ENCODE assay signal across 8 mouse cellular contexts in genomic region chr13:49188219-49188965, GRCm38 (mm10). TPM values are rescaled to one million over a fixed set of nuclear protein-coding genes. Genes with fewer than 3 reads are reported as not detected.
DNase-seq lines count a peak whose midpoint lies in the region; ATAC-seq and TF ChIP-seq lines count a peak whose summit lies in the region.

No protein-coding gene starts in this region.

- peak overlapping the region; percentile 30 to 87 for H3K27ac ChIP-seq in heart, embryonic 14.5 days (replicated peaks in 1 of 2; ENCODE audit: control insufficient read depth in 1 of 2, insufficient read depth in 1 of 2, low read depth in 2 of 2, low read length in 2 of 2)
- H3K27ac ChIP-seq in ES-E14 (ENCODE audit: insufficient read depth, low read depth, low read length, poor library complexity, severe bottlenecking): no peak overlapping the region
- H3K27ac ChIP-seq in forebrain, embryonic 13.5 days: no peak overlapping the region
- peak overlapping the region; percentile 55; the same call in 1 of the 2 replicates for H3K27ac ChIP-seq in liver, embryonic 13.5 days

- WGBS in heart, embryonic 14.5 days: 23% methylated on average over 15 of the region's 15 CpGs
- 31% methylated on average over 15 of the region's 15 CpGs for WGBS in forebrain, embryonic 13.5 days
- WGBS in liver, embryonic 13.5 days (ENCODE audit: insufficient replicate concordance): 18% methylated on average over 15 of the region's 15 CpGs

- peak overlapping the region; percentile 78 to 82 for H3K4me3 ChIP-seq in heart, embryonic 14.5 days (ENCODE audit: control insufficient read depth in 1 of 2, insufficient read depth in 1 of 2, low read depth in 1 of 2, low read length in 2 of 2)
- peak overlapping the region; percentile 87 to 89 for H3K4me3 ChIP-seq in ES-E14 (ENCODE audit: insufficient read depth in 1 of 2, low read depth in 1 of 2, low read length in 2 of 2, poor library complexity in 1 of 2, severe bottlenecking in 1 of 2)
- peak overlapping the region; percentile 67 for H3K4me3 ChIP-seq in forebrain, embryonic 13.5 days
- peak overlapping the region; percentile 80 for H3K4me3 ChIP-seq in liver, embryonic 13.5 days (replicated peaks)

- no peaks in the 10 kb centered on the region for H3K9me3 ChIP-seq in heart, embryonic 14.5 days (ENCODE audit: control insufficient read depth, low read length)
- no peaks in the 10 kb centered on the region for H3K9me3 ChIP-seq in ES-E14 (ENCODE audit: control insufficient read depth, insufficient read depth, low read depth, low read length)
- H3K9me3 ChIP-seq in forebrain, embryonic 13.5 days (replicated peaks): no peaks in the 10 kb centered on the region
- no peaks in the 10 kb centered on the region for H3K9me3 ChIP-seq in liver, embryonic 13.5 days (replicated peaks)

- peak overlapping the region; percentile 79 for H3K9ac ChIP-seq in heart, embryonic 14.5 days (ENCODE audit: low read length)
- H3K9ac ChIP-seq in ES-E14 (ENCODE audit: insufficient read depth, low read depth, low read length, poor library complexity, severe bottlenecking): no peak overlapping the region
- H3K9ac ChIP-seq in forebrain, embryonic 13.5 days: peak overlapping the region; percentile 74
- peak overlapping the region; percentile 82 for H3K9ac ChIP-seq in liver, embryonic 13.5 days

- in situ Hi-C loops in ES-E14 (cut with MboI; ENCODE audit: low sequenced_read_pairs in 2 of 2, unreplicated experiment in 2 of 2): no loop called here

- H3K4me1 ChIP-seq in heart, embryonic 14.5 days (ENCODE audit: control insufficient read depth in 2 of 2, insufficient read depth in 2 of 2, low read length in 2 of 2): peaks cover 51 to 55% of the 10 kb centered on the region in 2 experiments
- H3K4me1 ChIP-seq in ES-E14 (ENCODE audit: control insufficient read depth in 2 of 2, insufficient read depth in 2 of 2, low read length in 2 of 2, poor library complexity in 1 of 2): peaks cover 2 to 6% of the 10 kb centered on the region in 2 experiments; a peak in 2 of 4 replicates
- peaks cover 39% of the 10 kb centered on the region for H3K4me1 ChIP-seq in forebrain, embryonic 13.5 days
- peaks cover 60% of the 10 kb centered on the region for H3K4me1 ChIP-seq in liver, embryonic 13.5 days (replicated peaks)

- intact Hi-C loops in heart, postnatal 25 days (cut with DNase I): no loop called here

- H3K4me2 ChIP-seq in heart, embryonic 14.5 days (ENCODE audit: low read length): peak overlapping the region; percentile 96
- peak overlapping the region; percentile 99 for H3K4me2 ChIP-seq in forebrain, embryonic 13.5 days
- H3K4me2 ChIP-seq in liver, embryonic 13.5 days: peak overlapping the region; percentile 100

- no peak for ATAC-seq in heart, embryonic 14.5 days (ENCODE audit: insufficient number of reproducible peaks, insufficient read depth, low FRiP score, low read depth)
- ATAC-seq in forebrain, embryonic 13.5 days: no peak
- ATAC-seq in liver, embryonic 13.5 days (ENCODE audit: low read depth): no peak
- no peak for ATAC-seq in granulocyte monocyte progenitor cell, adult 5-6 weeks (replicated peaks; ENCODE audit: poor library complexity, severe bottlenecking)
- ATAC-seq in activated CD4-positive, CD25-positive, alpha-beta regulatory T cell, adult 4 months: no peak

- no peaks in the 10 kb centered on the region for H3K27me3 ChIP-seq in heart, embryonic 14.5 days (ENCODE audit: control insufficient read depth, insufficient read depth, low read length)
- H3K27me3 ChIP-seq in forebrain, embryonic 13.5 days: peaks cover 8% of the 10 kb centered on the region; the same call in 1 of the 2 replicates
- no peaks in the 10 kb centered on the region for H3K27me3 ChIP-seq in liver, embryonic 13.5 days

- no peaks in the 10 kb centered on the region for H3K36me3 ChIP-seq in heart, embryonic 14.5 days (ENCODE audit: control insufficient read depth, insufficient read depth, low read length)
- H3K36me3 ChIP-seq in ES-E14 (ENCODE audit: control insufficient read depth, insufficient read depth, low read length, poor library complexity, severe bottlenecking): no peaks in the 10 kb centered on the region
- H3K36me3 ChIP-seq in forebrain, embryonic 13.5 days (ENCODE audit: poor library complexity, severe bottlenecking): no peaks in the 10 kb centered on the region
- H3K36me3 ChIP-seq in liver, embryonic 13.5 days: no peaks in the 10 kb centered on the region

- DNase-seq in heart, postnatal 25 days (ENCODE audit: low spot score): no peak
- no peak for DNase-seq in ES-E14 (ENCODE audit: low read depth, low spot score)
- DNase-seq in liver, embryonic 13.5 days: no peak
- no peak for DNase-seq in frontal cortex, postnatal 10 days (ENCODE audit: low spot score in 2 of 2)

TF ChIP-seq in ES-E14, 5 proteins besides CTCF, POLR2A, EP300 and RAD21:
- no peak for TF ChIP-seq HCFC1 (IDR thresholded peaks at IDR 0.05; ENCODE audit: borderline replicate concordance, insufficient read depth, low read length)
- no peak for TF ChIP-seq ZC3H11A (IDR thresholded peaks at IDR 0.05; ENCODE audit: borderline replicate concordance, low read depth, low read length)
- no peak for TF ChIP-seq MAFK (IDR thresholded peaks at IDR 0.05; ENCODE audit: insufficient read depth, low read depth, low read length)
- no peak for TF ChIP-seq CHD2 (IDR thresholded peaks at IDR 0.05; ENCODE audit: low read depth, low read length)
- TF ChIP-seq ZNF384 (IDR thresholded peaks at IDR 0.05; ENCODE audit: low read depth, low read length): no peak

RNA-seq across cellular contexts. Expression of gene Ninj1, which starts 1.1 kb away (rescaled TPM):
- 85.5 and 87.7 TPM in 2 replicates for polyA plus RNA-seq in heart, embryonic 14.5 days (2014; fragmentation: Nextera tagmentation; extraction: Ambion mirVana)
- 100 to 1,000 TPM; 101 to 109 TPM for total RNA-seq in heart, postnatal 25 days (2021)
- total RNA-seq in ES-E14 (2012; rRNA removed): 18.0 and 20.8 TPM in 2 replicates
- 15.5 and 16.7 TPM in 2 replicates for polyA plus RNA-seq in forebrain, embryonic 13.5 days (2015; fragmentation: Nextera tagmentation; extraction: Ambion mirVana)
- polyA plus RNA-seq in liver, embryonic 13.5 days (2015; fragmentation: Nextera tagmentation; extraction: Ambion mirVana): 39.7 and 40.0 TPM in 2 replicates
- total RNA-seq in granulocyte monocyte progenitor cell, adult 5-6 weeks (2014; fragmentation: Nextera tagmentation): 52.5 and 96.9 TPM in 2 replicates
- 44.6 and 48.6 TPM in 2 replicates for total RNA-seq in granulocyte monocyte progenitor cell, adult 5-6 weeks (2017)
- 10 to 100 TPM; 30.1 to 36.9 TPM for polyA plus RNA-seq in activated CD4-positive, CD25-positive, alpha-beta regulatory T cell, adult 4 months (2017; shearing (Covaris generic))

RNA-seq across cellular contexts. Expression of gene Card19, which starts 27.4 kb away (rescaled TPM):
- 114 and 126 TPM in 2 replicates for polyA plus RNA-seq in heart, embryonic 14.5 days (2014; fragmentation: Nextera tagmentation; extraction: Ambion mirVana)
- 100 to 1,000 TPM; 152 to 154 TPM for total RNA-seq in heart, postnatal 25 days (2021)
- 16.9 and 20.5 TPM in 2 replicates for total RNA-seq in ES-E14 (2012; rRNA removed)
- polyA plus RNA-seq in forebrain, embryonic 13.5 days (2015; fragmentation: Nextera tagmentation; extraction: Ambion mirVana): 12.0 and 16.1 TPM in 2 replicates
- 11.9 and 13.2 TPM in 2 replicates for polyA plus RNA-seq in liver, embryonic 13.5 days (2015; fragmentation: Nextera tagmentation; extraction: Ambion mirVana)
- 24.3 and 26.4 TPM in 2 replicates for total RNA-seq in granulocyte monocyte progenitor cell, adult 5-6 weeks (2014; fragmentation: Nextera tagmentation)
- 22.3 and 22.4 TPM in 2 replicates for total RNA-seq in granulocyte monocyte progenitor cell, adult 5-6 weeks (2017)
- 10 to 100 TPM; 56.9 to 66.6 TPM for polyA plus RNA-seq in activated CD4-positive, CD25-positive, alpha-beta regulatory T cell, adult 4 months (2017; shearing (Covaris generic))

RNA-seq across cellular contexts. Expression of gene Wnk2, which starts 40.6 kb away (rescaled TPM):
- polyA plus RNA-seq in heart, embryonic 14.5 days (2014; fragmentation: Nextera tagmentation; extraction: Ambion mirVana): 2.5 and 2.6 TPM in 2 replicates
- total RNA-seq in heart, postnatal 25 days (2021): 10 to 100 TPM; 71.4 to 78.2 TPM
- total RNA-seq in ES-E14 (2012; rRNA removed): 1.6 TPM in 2 replicates
- 15.0 and 17.0 TPM in 2 replicates for polyA plus RNA-seq in forebrain, embryonic 13.5 days (2015; fragmentation: Nextera tagmentation; extraction: Ambion mirVana)
- polyA plus RNA-seq in liver, embryonic 13.5 days (2015; fragmentation: Nextera tagmentation; extraction: Ambion mirVana): 0.03 and 0.09 TPM in 2 replicates
- not detected in 2 replicates for total RNA-seq in granulocyte monocyte progenitor cell, adult 5-6 weeks (2014; fragmentation: Nextera tagmentation)
- total RNA-seq in granulocyte monocyte progenitor cell, adult 5-6 weeks (2017): not detected in 2 replicates
- polyA plus RNA-seq in activated CD4-positive, CD25-positive, alpha-beta regulatory T cell, adult 4 months (2017; shearing (Covaris generic)): not detected

Comparison
In these comparisons a context has a peak if more than half of its experiments do, and no peak if none do; other contexts are left out.
1. H3K27ac ChIP-seq: peak in heart, embryonic 14.5 days (2 of 2) and liver, embryonic 13.5 days (single experiment); none in ES-E14 (single experiment) and forebrain, embryonic 13.5 days (single experiment).
2. Peak in every context shown above with its lines, with median percentiles within 50 percentile points of each other: H3K4me2 ChIP-seq and H3K4me3 ChIP-seq.